Mouse (Mus musculus): ENCODE measurements at regions not wholly inside any gene's neighbourhood (a gene's known extent, or its start where the extent isn't known, plus 50 kb on each side); places are given as distances from the start of the nearest gene placed in this dataset.
A peak's percentile ranks its signal among the peaks of the same experiment; 100 is the strongest.

- no peak for DNase-seq (ENCODE audit: low spot score)
Measured at GRCm38 (mm10) chr3:157710790-157711381, 144.2 kb downstream of the Ptger3 start.

GRCm38 (mm10) chr3:157699961-157700360, 133.3 kb downstream of the Ptger3 start:
- DNase-seq (ENCODE audit: low spot score), result no peak

GRCm38 (mm10) chr3:157698529-157698928, 131.8 kb downstream of the Ptger3 start:
- no peak for DNase-seq (ENCODE audit: low spot score)

- peak; percentile 58 for DNase-seq (ENCODE audit: low spot score)
Measured at GRCm38 (mm10) chr3:157695128-157696075, 128.7 kb downstream of the Ptger3 start.

Data from MN1 (cell line).